Mouse (Mus musculus) Muller cell, postnatal 12 days (primary cell): ENCODE measurements at regions not wholly inside any gene's neighbourhood (a gene's known extent, or its start where the extent isn't known, plus 50 kb on each side); places are given as distances from the start of the nearest gene placed in this dataset.
"Not testable (repeated sequence)": the region's sequence is repeated elsewhere in the genome, so short reads cannot be mapped to it uniquely, and the experiment has no call there.

Experiments
- DNase-seq: peaks from one replicate; pipeline ENCODE4 v3.0.0-alpha.2; 2015; ENCODE audit errors: inconsistent ontology term

GRCm38 (mm10) chr6:63044984-63045383 is 210.7 kb upstream of the Grid2 start:
- DNase-seq: no peak

- not testable (repeated sequence) for DNase-seq
Measured at GRCm38 (mm10) chr6:63064576-63064975, 191.1 kb upstream of the Grid2 start.

- no peak for DNase-seq
Measured at GRCm38 (mm10) chr6:63088225-63088624, 167.5 kb upstream of the Grid2 start.

GRCm38 (mm10) chr6:63128834-63129233 is 126.8 kb upstream of the Grid2 start:
- not testable (repeated sequence) for DNase-seq

- no peak for DNase-seq
Measured at GRCm38 (mm10) chr6:63149300-63149699, 106.4 kb upstream of the Grid2 start.

- DNase-seq: peak; percentile 54
Measured at GRCm38 (mm10) chr6:63180210-63180609, 75.5 kb upstream of the Grid2 start.
